Mouse (Mus musculus) liver, adult 2 months (tissue): ENCODE results near the gene Lgals12. TPM values are rescaled to one million over a fixed set of nuclear protein-coding genes. Genes with fewer than 3 reads are reported as not detected.

Experiments
- DNase-seq: peaks from one replicate; pipeline ENCODE4 v3.0.0-alpha.2; 2011; ENCODE audit warnings: low read depth, low spot score; ENCODE audit errors: extremely low read depth
- H3K27ac ChIP-seq: fragments of 200-500 bp; replicated peaks from 2 replicates; pipeline ENCODE4 v1.5.1; 2012; ENCODE audit warnings: low read depth, mild to moderate bottlenecking, control low read depth, inconsistent platforms, low read length; ENCODE audit not compliant: insufficient read depth
- H3K27me3 ChIP-seq: fragments of 200-500 bp; 2 replicates; pipeline ENCODE4 v1.6.1; 2012; ENCODE audit warnings: mild to moderate bottlenecking, moderate library complexity, low read length, inconsistent platforms; ENCODE audit not compliant: control insufficient read depth, insufficient read depth
- H3K36me3 ChIP-seq: fragments of 200-500 bp; 2 replicates; pipeline ENCODE4 v1.6.1; 2012; ENCODE audit warnings: low read length, inconsistent platforms; ENCODE audit not compliant: control insufficient read depth, insufficient read depth
- H3K4me1 ChIP-seq: fragments of 200-500 bp; 2 replicates; pipeline ENCODE4 v1.6.1; 2011; ENCODE audit warnings: low read length; ENCODE audit not compliant: control insufficient read depth, insufficient read depth
- H3K4me3 ChIP-seq: fragments of 200-500 bp; 2 replicates; pipeline ENCODE4 v1.5.1; 2011; ENCODE audit warnings: low read depth, mild to moderate bottlenecking, control low read depth, low read length, moderate library complexity; ENCODE audit not compliant: insufficient read depth
- H3K79me2 ChIP-seq: fragments of 200-500 bp; 2 replicates; pipeline ENCODE4 v1.6.1; 2012; ENCODE audit warnings: inconsistent platforms, mild to moderate bottlenecking, low read length, moderate library complexity; ENCODE audit not compliant: control insufficient read depth, insufficient read depth
- H3K9ac ChIP-seq: fragments of 200-500 bp; 2 replicates; pipeline ENCODE4 v1.6.1; 2012; ENCODE audit warnings: low read depth, mild to moderate bottlenecking, control low read depth, inconsistent platforms, low read length
- CTCF ChIP-seq: fragments of 200-500 bp; IDR thresholded peaks from 2 replicates; pipeline ENCODE4 v1.5.1; 2011; ENCODE audit warnings: low read depth, low read length, control low read depth
- POLR2A ChIP-seq: fragments of 200-500 bp; IDR thresholded peaks from 2 replicates; pipeline ENCODE4 v1.6.1; 2011; ENCODE audit warnings: low read length, control low read depth; ENCODE audit not compliant: insufficient read depth; ENCODE audit errors: extremely low read depth
- WGBS: fragments of 180-500 bp; shearing (Covaris S2); methylation state at CpG from one replicate; pipeline ENCODE4 v1.1.7; 2018; 5-methylcytosine and 5-hydroxymethylcytosine counted together
- polyA plus RNA-seq: library from polyadenylated mRNA; depleted of rRNA; stranded (reverse); fragments of >200 nt; gene quantifications from 2 replicates; pipeline ENCODE4 v1.2.3, GENCODE M21; 2012
- total RNA-seq: library from RNA; depleted of rRNA; stranded (reverse); fragments of >200 nt; gene quantifications from 2 replicates; pipeline ENCODE4 v1.2.3, GENCODE M21; 2014

Gene Lgals12
- total and polyA plus RNA-seq, 2 experiments, result not detected

- no peak for DNase-seq
- H3K79me2 ChIP-seq, result no peaks in the 10 kb centered on the region
- WGBS, result 88% methylated on average over 1 of the region's 1 CpGs
- H3K4me3 ChIP-seq, result no peak overlapping the region
- no peak overlapping the region for H3K27ac ChIP-seq
- H3K36me3 ChIP-seq, result no peaks in the 10 kb centered on the region
- H3K27me3 ChIP-seq, result no peaks in the 10 kb centered on the region
- H3K4me1 ChIP-seq, result no peaks in the 10 kb centered on the region
- TF ChIP-seq POLR2A, result no peak
- no peak for TF ChIP-seq CTCF
- no peak overlapping the region for H3K9ac ChIP-seq
Measured at GRCm38 (mm10) chr19:7564457-7564856, 42.5 kb downstream of the Lgals12 start.

DNA sequence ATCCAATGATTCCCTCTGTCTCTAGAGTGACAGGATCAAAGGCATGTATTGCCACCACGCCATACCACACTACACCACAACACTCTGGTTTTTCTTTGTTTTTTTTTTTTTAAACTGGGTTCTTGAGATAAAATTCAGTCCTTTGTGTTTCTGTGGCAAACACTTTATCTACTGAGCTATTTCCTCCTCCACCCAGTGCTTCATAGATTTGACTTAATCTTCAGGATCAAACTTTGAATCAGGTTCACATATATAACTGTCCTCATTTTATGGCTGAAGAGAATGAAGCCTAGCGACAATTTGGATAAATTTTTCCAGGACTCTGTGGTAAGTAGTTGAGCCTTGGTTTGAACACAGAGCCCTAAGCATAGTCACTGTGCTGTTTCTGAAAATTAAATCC lies 43.3 kb downstream of the Lgals12 start:
- H3K4me1 ChIP-seq, result no peaks in the 10 kb centered on the region
- WGBS, result 94% methylated on average over 2 of the region's 2 CpGs
- H3K9ac ChIP-seq, result no peak overlapping the region
- no peak overlapping the region for H3K4me3 ChIP-seq
- no peak for DNase-seq
- no peaks in the 10 kb centered on the region for H3K27me3 ChIP-seq
- H3K36me3 ChIP-seq, result no peaks in the 10 kb centered on the region
- no peak overlapping the region for H3K27ac ChIP-seq
- no peak for TF ChIP-seq POLR2A
- no peak for TF ChIP-seq CTCF
- no peaks in the 10 kb centered on the region for H3K79me2 ChIP-seq

DNA sequence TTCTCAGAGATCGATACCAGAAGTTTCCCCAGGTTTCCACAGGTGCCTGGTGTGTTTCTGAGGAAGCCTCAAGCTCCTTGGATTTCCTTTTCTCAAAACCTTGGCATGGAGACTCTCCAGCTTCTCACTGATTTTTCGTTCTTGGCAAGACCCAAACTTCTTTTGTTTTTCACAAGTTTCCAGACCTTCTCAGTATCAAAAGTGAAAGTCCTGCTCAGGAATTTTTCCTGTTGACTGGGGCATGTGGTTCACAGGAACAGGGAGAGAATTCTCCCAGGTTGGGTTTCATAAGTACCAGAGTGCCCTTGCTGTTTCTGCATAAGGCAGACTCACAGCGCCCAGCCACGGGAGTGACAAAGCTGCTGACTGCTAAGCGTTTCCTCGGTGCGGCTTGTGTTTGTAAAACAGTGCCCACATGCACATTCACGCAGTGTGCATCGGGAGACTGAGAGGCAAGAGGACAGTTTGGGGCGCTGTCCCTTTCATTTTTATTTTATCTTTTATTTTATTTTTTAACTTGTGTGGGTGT lies 44.3 kb downstream of the Lgals12 start:
- no peak for DNase-seq
- Histone ChIP-seq H3K36me3 (no peaks in the 10 kb centered on the region), H3K27me3 (no peaks in the 10 kb centered on the region), H3K4me3 (no peak overlapping the region), H3K27ac (no peak overlapping the region), H3K79me2 (no peaks in the 10 kb centered on the region), H3K4me1 (peaks cover 1% of the 10 kb centered on the region; the same call in 1 of the 2 replicates), H3K9ac (no peak overlapping the region)
- WGBS, result 88% methylated on average over 10 of the region's 10 CpGs
- TF ChIP-seq POLR2A (no peak), CTCF (no peak)

- 71% methylated on average over 3 of the region's 3 CpGs for WGBS
- no peaks in the 10 kb centered on the region for H3K79me2 ChIP-seq
- H3K4me1 ChIP-seq, result peaks cover 1% of the 10 kb centered on the region; the same call in 1 of the 2 replicates
- TF ChIP-seq POLR2A (no peak), CTCF (no peak)
- no peak overlapping the region for H3K9ac ChIP-seq
- no peaks in the 10 kb centered on the region for H3K36me3 ChIP-seq
- no peak overlapping the region for H3K4me3 ChIP-seq
- H3K27ac ChIP-seq, result no peak overlapping the region
- H3K27me3 ChIP-seq, result no peaks in the 10 kb centered on the region
- no peak for DNase-seq
Measured at GRCm38 (mm10) chr19:7561456-7561855, 45.5 kb downstream of the Lgals12 start.

DNA sequence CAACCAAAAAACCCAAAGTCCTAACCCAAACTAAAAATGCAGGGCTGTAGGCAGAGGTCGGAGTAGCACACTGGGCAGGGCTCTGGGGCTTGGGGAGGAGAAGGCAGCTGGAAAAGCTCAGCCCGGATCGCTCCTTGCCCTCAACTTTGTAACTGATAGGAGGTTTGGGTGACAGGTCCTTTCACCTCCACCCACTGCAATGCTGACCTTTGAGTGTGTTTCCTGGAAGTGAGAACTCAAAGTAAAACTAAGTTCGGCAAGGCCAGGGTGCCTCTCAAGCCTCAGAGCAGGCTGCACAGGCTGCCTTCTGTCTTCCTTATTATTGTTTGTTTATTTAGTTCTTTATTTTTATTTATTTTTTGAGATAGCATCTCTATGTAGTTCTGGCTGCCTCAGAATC lies 47.0 kb downstream of the Lgals12 start:
- DNase-seq, result no peak
- 78% methylated on average over 4 of the region's 4 CpGs for WGBS
- no peaks in the 10 kb centered on the region for H3K79me2 ChIP-seq

DNA sequence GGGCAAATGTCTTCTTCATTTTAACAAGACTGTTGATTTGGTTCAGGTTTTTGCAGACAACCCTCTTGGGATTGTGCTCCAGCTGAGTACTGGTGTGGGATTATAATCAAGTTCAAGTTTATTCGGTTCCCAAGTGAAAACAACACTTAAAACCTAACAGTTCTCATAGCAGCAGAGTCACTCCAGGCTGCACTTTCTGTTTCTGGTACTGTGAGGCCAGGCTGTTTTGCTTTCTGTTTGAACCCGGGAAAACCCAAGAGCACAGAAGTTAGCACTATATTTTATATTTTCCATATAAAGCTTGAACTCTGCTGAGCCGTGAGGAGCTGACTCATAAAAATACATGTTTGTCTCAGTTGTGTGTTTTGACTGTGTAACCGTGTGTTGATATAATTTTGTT lies 48.3 kb downstream of the Lgals12 start:
- Histone ChIP-seq H3K79me2 (no peaks in the 10 kb centered on the region), H3K36me3 (no peaks in the 10 kb centered on the region), H3K9ac (no peak overlapping the region), H3K27ac (no peak overlapping the region), H3K27me3 (no peaks in the 10 kb centered on the region), H3K4me3 (no peak overlapping the region), H3K4me1 (peaks cover 1% of the 10 kb centered on the region; the same call in 1 of the 2 replicates)
- no peak for TF ChIP-seq POLR2A
- TF ChIP-seq CTCF, result no peak
- no peak for DNase-seq
- WGBS, result 76% methylated on average over 4 of the region's 4 CpGs

More for the DNA sequence above, 47.0 kb downstream of the Lgals12 start:
- no peak for TF ChIP-seq CTCF
- TF ChIP-seq POLR2A, result no peak
- no peaks in the 10 kb centered on the region for H3K36me3 ChIP-seq
- H3K9ac ChIP-seq, result no peak overlapping the region
- H3K4me3 ChIP-seq, result no peak overlapping the region
- H3K27ac ChIP-seq, result no peak overlapping the region
- peaks cover 1% of the 10 kb centered on the region; the same call in 1 of the 2 replicates for H3K4me1 ChIP-seq
- H3K27me3 ChIP-seq, result no peaks in the 10 kb centered on the region
